Mouse (Mus musculus): ENCODE measurements around the gene Sirt1.
A peak's percentile ranks its signal among the peaks of the same experiment; 100 is the strongest.
"Not testable (repeated sequence)": the region's sequence is repeated elsewhere in the genome, so short reads cannot be mapped to it uniquely, and the experiment has no call there.

The Sirt1 gene

GRCm38 (mm10) chr10:63411674-63412073 is 30.2 kb upstream of the Sirt1 start:
- not testable (repeated sequence) for H3K36me3 ChIP-seq (ENCODE audit: control insufficient read depth, insufficient read depth, low read length, poor library complexity, severe bottlenecking); DNase-seq (ENCODE audit: low read depth, low spot score); H3K27me3 ChIP-seq (ENCODE audit: control insufficient read depth, insufficient read depth, low read length, poor library complexity, severe bottlenecking)

- no peak for DNase-seq (ENCODE audit: low read depth, low spot score)
- Histone ChIP-seq H3K27me3 (ENCODE audit: control insufficient read depth, insufficient read depth, low read length, poor library complexity, severe bottlenecking) (no peaks in the 10 kb centered on the region), H3K36me3 (ENCODE audit: control insufficient read depth, insufficient read depth, low read length, poor library complexity, severe bottlenecking) (no peaks in the 10 kb centered on the region)
Measured at GRCm38 (mm10) chr10:63410162-63410956, 28.9 kb upstream of the Sirt1 start.

GRCm38 (mm10) chr10:63403636-63404035 is 22.1 kb upstream of the Sirt1 start:
- no peak for DNase-seq (ENCODE audit: low read depth, low spot score)
- Histone ChIP-seq H3K27me3 (ENCODE audit: control insufficient read depth, insufficient read depth, low read length, poor library complexity, severe bottlenecking) (no peaks in the 10 kb centered on the region), H3K36me3 (ENCODE audit: control insufficient read depth, insufficient read depth, low read length, poor library complexity, severe bottlenecking) (no peaks in the 10 kb centered on the region)

- H3K36me3 ChIP-seq (ENCODE audit: control insufficient read depth, insufficient read depth, low read length, poor library complexity, severe bottlenecking): no peaks in the 10 kb centered on the region
- H3K27me3 ChIP-seq (ENCODE audit: control insufficient read depth, insufficient read depth, low read length, poor library complexity, severe bottlenecking): no peaks in the 10 kb centered on the region
- DNase-seq (ENCODE audit: low read depth, low spot score): no peak
Measured at GRCm38 (mm10) chr10:63402731-63403504, 21.4 kb upstream of the Sirt1 start.

- no peak for DNase-seq (ENCODE audit: low read depth, low spot score)
- no peaks in the 10 kb centered on the region for H3K27me3 ChIP-seq (ENCODE audit: control insufficient read depth, insufficient read depth, low read length, poor library complexity, severe bottlenecking)
- no peaks in the 10 kb centered on the region for H3K36me3 ChIP-seq (ENCODE audit: control insufficient read depth, insufficient read depth, low read length, poor library complexity, severe bottlenecking)
Measured at GRCm38 (mm10) chr10:63396963-63397362, 15.5 kb upstream of the Sirt1 start.

- no peak for DNase-seq (ENCODE audit: low read depth, low spot score)
- no peaks in the 10 kb centered on the region for H3K27me3 ChIP-seq (ENCODE audit: control insufficient read depth, insufficient read depth, low read length, poor library complexity, severe bottlenecking)
- no peaks in the 10 kb centered on the region for H3K36me3 ChIP-seq (ENCODE audit: control insufficient read depth, insufficient read depth, low read length, poor library complexity, severe bottlenecking)
Measured at GRCm38 (mm10) chr10:63388948-63389347, 7.4 kb upstream of the Sirt1 start.

- no peak for DNase-seq (ENCODE audit: low read depth, low spot score)
- Histone ChIP-seq H3K36me3 (ENCODE audit: control insufficient read depth, insufficient read depth, low read length, poor library complexity, severe bottlenecking) (no peaks in the 10 kb centered on the region), H3K27me3 (ENCODE audit: control insufficient read depth, insufficient read depth, low read length, poor library complexity, severe bottlenecking) (no peaks in the 10 kb centered on the region)
Measured at GRCm38 (mm10) chr10:63386991-63387390, 5.5 kb upstream of the Sirt1 start.

GRCm38 (mm10) chr10:63386444-63386843 is 4.9 kb upstream of the Sirt1 start:
- DNase-seq (ENCODE audit: low read depth, low spot score): peak; percentile 80
- no peaks in the 10 kb centered on the region for H3K27me3 ChIP-seq (ENCODE audit: control insufficient read depth, insufficient read depth, low read length, poor library complexity, severe bottlenecking)
- H3K36me3 ChIP-seq (ENCODE audit: control insufficient read depth, insufficient read depth, low read length, poor library complexity, severe bottlenecking): no peaks in the 10 kb centered on the region

- DNase-seq (ENCODE audit: low read depth, low spot score); H3K27me3 ChIP-seq (ENCODE audit: control insufficient read depth, insufficient read depth, low read length, poor library complexity, severe bottlenecking): not testable (repeated sequence)
Measured at GRCm38 (mm10) chr10:63385897-63386296, 4.4 kb upstream of the Sirt1 start.

GRCm38 (mm10) chr10:63382372-63383279 is 1.1 kb upstream of the Sirt1 start, which contains the start of gene Dnajc12:
TSS of gene Dnajc12 (plus strand) at chr10:63382443.
- Histone ChIP-seq H3K36me3 (ENCODE audit: control insufficient read depth, insufficient read depth, low read length, poor library complexity, severe bottlenecking) (no peaks in the 10 kb centered on the region), H3K27me3 (ENCODE audit: control insufficient read depth, insufficient read depth, low read length, poor library complexity, severe bottlenecking) (no peaks in the 10 kb centered on the region)
- peak; percentile 97 for DNase-seq (ENCODE audit: low read depth, low spot score)

More at GRCm38 (mm10) chr10:63385897-63386296, 4.4 kb upstream of the Sirt1 start:
- H3K36me3 ChIP-seq (ENCODE audit: control insufficient read depth, insufficient read depth, low read length, poor library complexity, severe bottlenecking): not testable (repeated sequence)

- H3K36me3 ChIP-seq (ENCODE audit: control insufficient read depth, insufficient read depth, low read length, poor library complexity, severe bottlenecking): no peaks in the 10 kb centered on the region
- H3K27me3 ChIP-seq (ENCODE audit: control insufficient read depth, insufficient read depth, low read length, poor library complexity, severe bottlenecking): no peaks in the 10 kb centered on the region
- no peak for DNase-seq (ENCODE audit: low read depth, low spot score)
Measured at GRCm38 (mm10) chr10:63378948-63379680, 2.4 kb downstream of the Sirt1 start.

- Histone ChIP-seq H3K36me3 (ENCODE audit: control insufficient read depth, insufficient read depth, low read length, poor library complexity, severe bottlenecking) (no peaks in the 10 kb centered on the region), H3K27me3 (ENCODE audit: control insufficient read depth, insufficient read depth, low read length, poor library complexity, severe bottlenecking) (no peaks in the 10 kb centered on the region)
- peak; percentile 84 for DNase-seq (ENCODE audit: low read depth, low spot score)
Measured at GRCm38 (mm10) chr10:63377468-63377867, 4.0 kb downstream of the Sirt1 start.

- no peaks in the 10 kb centered on the region for H3K36me3 ChIP-seq (ENCODE audit: control insufficient read depth, insufficient read depth, low read length, poor library complexity, severe bottlenecking)
- no peaks in the 10 kb centered on the region for H3K27me3 ChIP-seq (ENCODE audit: control insufficient read depth, insufficient read depth, low read length, poor library complexity, severe bottlenecking)
- DNase-seq (ENCODE audit: low read depth, low spot score): no peak
Measured at GRCm38 (mm10) chr10:63376303-63376702, 5.2 kb downstream of the Sirt1 start.

- no peaks in the 10 kb centered on the region for H3K27me3 ChIP-seq (ENCODE audit: control insufficient read depth, insufficient read depth, low read length, poor library complexity, severe bottlenecking)
- no peak for DNase-seq (ENCODE audit: low read depth, low spot score)
- no peaks in the 10 kb centered on the region for H3K36me3 ChIP-seq (ENCODE audit: control insufficient read depth, insufficient read depth, low read length, poor library complexity, severe bottlenecking)
Measured at GRCm38 (mm10) chr10:63368041-63368440, 13.5 kb downstream of the Sirt1 start.
